12 mouse cellular contexts compared by ENCODE assay signal in the genomic region with DNA sequence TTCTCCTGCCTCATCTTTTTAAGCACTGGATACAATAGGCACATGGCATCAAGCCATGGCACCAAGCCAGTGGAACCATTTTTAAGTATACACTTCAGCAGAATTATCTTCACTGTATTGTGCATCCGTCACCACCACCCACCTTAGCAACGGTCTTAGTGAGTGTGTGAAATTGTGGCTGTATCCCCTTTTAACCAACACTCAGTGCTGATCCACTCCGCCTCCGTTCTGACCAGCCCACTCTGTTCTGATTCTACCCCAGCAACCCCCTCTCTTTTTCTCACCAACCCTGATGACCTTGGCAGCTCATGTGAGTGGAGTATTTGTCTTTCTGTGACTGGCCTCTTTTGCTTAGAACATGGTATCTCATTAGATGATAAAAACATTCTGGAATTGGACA.
A peak's percentile ranks its signal among the peaks of the same experiment; 100 is the strongest.
DNase-seq lines count a peak whose midpoint lies in the region; ATAC-seq lines count a peak whose summit lies in the region.
"Had no signal": no experiment of that assay in that cellular context is flagged by ENCODE, and none has a peak within 500 bp of the region (broad histone marks: within the 10 kb centered on the region; RNA-seq: fewer than 3 reads in every experiment).

No protein-coding gene starts in this region.

- no peaks in the 10 kb centered on the region for H3K27me3 ChIP-seq in forebrain, embryonic 14.5 days (replicated peaks; ENCODE audit: control insufficient read depth, insufficient read depth, low read length)
- no peaks in the 10 kb centered on the region for H3K27me3 ChIP-seq in forebrain, embryonic 13.5 days
- H3K27me3 ChIP-seq: embryonic facial prominence, embryonic 13.5 days; intestine, embryonic 15.5 days had no signal

- no peak overlapping the region for H3K27ac ChIP-seq in forebrain, embryonic 14.5 days (ENCODE audit: low read depth, low read length)
- H3K27ac ChIP-seq in forebrain, embryonic 13.5 days = no peak overlapping the region
- H3K27ac ChIP-seq: embryonic facial prominence, embryonic 13.5 days; intestine, embryonic 15.5 days; liver, embryonic 12.5 days had no signal

- ATAC-seq in forebrain, embryonic 14.5 days = no peak
- ATAC-seq in forebrain, embryonic 13.5 days = no peak
- no peak for ATAC-seq in cerebellum, adult (ENCODE audit: insufficient number of reproducible peaks, low FRiP score, low TSS enrichment)
- ATAC-seq: intestine, embryonic 15.5 days; liver, embryonic 12.5 days had no signal

- H3K36me3 ChIP-seq in forebrain, embryonic 14.5 days (ENCODE audit: control insufficient read depth, insufficient read depth, low read length) = no peaks in the 10 kb centered on the region
- H3K36me3 ChIP-seq in forebrain, embryonic 13.5 days (ENCODE audit: poor library complexity, severe bottlenecking) = no peaks in the 10 kb centered on the region
- H3K36me3 ChIP-seq: embryonic facial prominence, embryonic 13.5 days; intestine, embryonic 15.5 days; liver, embryonic 12.5 days had no signal

- H3K4me3 ChIP-seq in forebrain, embryonic 14.5 days (ENCODE audit: low read depth, low read length) = no peak overlapping the region
- no peak overlapping the region for H3K4me3 ChIP-seq in forebrain, embryonic 13.5 days
- H3K4me3 ChIP-seq: embryonic facial prominence, embryonic 13.5 days; intestine, embryonic 15.5 days; liver, embryonic 12.5 days had no signal

- no peaks in the 10 kb centered on the region for H3K9me3 ChIP-seq in forebrain, embryonic 14.5 days (replicated peaks; ENCODE audit: control insufficient read depth, low read length)
- no peaks in the 10 kb centered on the region for H3K9me3 ChIP-seq in forebrain, embryonic 13.5 days (replicated peaks)
- H3K9me3 ChIP-seq: embryonic facial prominence, embryonic 13.5 days; intestine, embryonic 15.5 days; liver, embryonic 12.5 days had no signal

- H3K4me2 ChIP-seq in forebrain, embryonic 14.5 days (ENCODE audit: low read length) = no peak overlapping the region
- H3K4me2 ChIP-seq in forebrain, embryonic 13.5 days = no peak overlapping the region
- H3K4me2 ChIP-seq: embryonic facial prominence, embryonic 13.5 days; intestine, embryonic 15.5 days; liver, embryonic 12.5 days had no signal

- no peak overlapping the region for H3K9ac ChIP-seq in forebrain, embryonic 14.5 days (ENCODE audit: low read length)
- no peak overlapping the region for H3K9ac ChIP-seq in forebrain, embryonic 13.5 days
- H3K9ac ChIP-seq: embryonic facial prominence, embryonic 13.5 days; intestine, embryonic 15.5 days; liver, embryonic 12.5 days had no signal

- H3K4me1 ChIP-seq in forebrain, embryonic 14.5 days (ENCODE audit: control insufficient read depth, insufficient read depth, low read length) = no peaks in the 10 kb centered on the region
- H3K4me1 ChIP-seq in forebrain, embryonic 13.5 days = no peaks in the 10 kb centered on the region

- 75% methylated on average over 4 of the region's 4 CpGs for WGBS in forebrain, embryonic 14.5 days
- WGBS in forebrain, embryonic 13.5 days = 72% methylated on average over 4 of the region's 4 CpGs

- peak; percentile 24 for DNase-seq in forebrain, embryonic 14.5 days (ENCODE audit: low spot score)
- DNase-seq in kidney, postnatal 10 days = peak; percentile 42
- no peak for DNase-seq in kidney, postnatal 25 days
- DNase-seq in left cerebral cortex, postnatal 14 days (ENCODE audit: low spot score in 2 of 2) = peak; percentile 75
- DNase-seq in right cerebral cortex, postnatal 10 days (ENCODE audit: low spot score in 2 of 2) = peak; percentile 76 to 82
- no peak for DNase-seq in cerebellum, adult 8-10 months
- DNase-seq: layer of hippocampus, adult 9-11 months had no signal

- intact Hi-C loops in left cerebral cortex, postnatal 14 days (cut with DNase I) = loop anchor here (5.0 kb wide), 1 partner anchor 78 kb away; no protein-coding TSS in a partner anchor

Comparison
In these comparisons a context has a peak if more than half of its experiments do, and no peak if none do; other contexts are left out.
1. DNase-seq: peak in forebrain, embryonic 14.5 days (single experiment), kidney, postnatal 10 days (single experiment), left cerebral cortex, postnatal 14 days (2 of 2) and right cerebral cortex, postnatal 10 days (2 of 2); none in kidney, postnatal 25 days (0 of 2) and cerebellum, adult 8-10 months (single experiment).